Comparison of ENCODE assay signal across 8 mouse cellular contexts in genomic region chr15:81872262-81873136, GRCm38 (mm10). TPM values are rescaled to one million over a fixed set of nuclear protein-coding genes. Genes with fewer than 3 reads are reported as not detected.
A peak's percentile ranks its signal among the peaks of the same experiment; 100 is the strongest.
DNase-seq lines count a peak whose midpoint lies in the region; ATAC-seq lines count a peak whose summit lies in the region.

TSS of gene Aco2 (plus strand) at chr15:81872309.

- H3K27me3 ChIP-seq in hindbrain, embryonic 11.5 days (ENCODE audit: control insufficient read depth, insufficient read depth, low read length) = no peaks in the 10 kb centered on the region

- H3K27ac ChIP-seq in hindbrain, embryonic 11.5 days (ENCODE audit: low read depth, low read length) = peak within 1 kb of the TSS; percentile 92

- ATAC-seq in hindbrain, embryonic 11.5 days (ENCODE audit: low FRiP score) = peak; percentile 86

- no peaks in the 10 kb centered on the region for H3K9me3 ChIP-seq in hindbrain, embryonic 11.5 days (ENCODE audit: control insufficient read depth, low read length)

- DNase-seq in Muller cell, postnatal 12 days (ENCODE audit: inconsistent ontology term) = peak; percentile 98
- DNase-seq in cerebellum, adult 9-11 months = peak; percentile 99
- DNase-seq in frontal cortex, adult 2 months (ENCODE audit: extremely low spot score in 1 of 2, low spot score in 1 of 2) = peak; percentile 98 to 100
- peak; percentile 100 for DNase-seq in hindbrain, embryonic 11.5 days (ENCODE audit: low spot score)
- DNase-seq in layer of hippocampus, postnatal 14 days (ENCODE audit: low spot score in 2 of 2) = peak; percentile 99 to 100
- DNase-seq in lung, postnatal 14 days = peak; percentile 99
- DNase-seq in retina, adult 2 months (ENCODE audit: low read depth, low spot score) = peak; percentile 99
- peak; percentile 99 for DNase-seq in thymus, postnatal 36 days

- no peaks in the 10 kb centered on the region; the same call in 1 of the 2 replicates for H3K4me1 ChIP-seq in hindbrain, embryonic 11.5 days (replicated peaks; ENCODE audit: control insufficient read depth, insufficient read depth, low read length)

- WGBS in hindbrain, embryonic 11.5 days = under 1% methylated on average over 52 of the region's 53 CpGs

- 0 out of 2 replicates have a peak, but pooled peaks cover 3% of the 10 kb centered on the region for H3K36me3 ChIP-seq in hindbrain, embryonic 11.5 days (ENCODE audit: control insufficient read depth, insufficient read depth, low read length)

- H3K4me3 ChIP-seq in hindbrain, embryonic 11.5 days (ENCODE audit: low read depth, low read length) = peak within 1 kb of the TSS; percentile 96

- peak within 1 kb of the TSS; percentile 96 for H3K9ac ChIP-seq in hindbrain, embryonic 11.5 days (ENCODE audit: low read depth, low read length)

- peak within 1 kb of the TSS; percentile 81 for H3K4me2 ChIP-seq in hindbrain, embryonic 11.5 days (replicated peaks; ENCODE audit: low read depth, low read length)

RNA-seq across cellular contexts. Expression of gene Aco2, which starts in this region (rescaled TPM):
- polyA plus RNA-seq in frontal cortex, adult 2 months (2012; rRNA removed) = 534 and 538 TPM in 2 replicates
- 155 and 169 TPM in 2 replicates for polyA plus RNA-seq in hindbrain, embryonic 11.5 days (2014; fragmentation: Nextera tagmentation; extraction: Ambion mirVana)
- total RNA-seq in layer of hippocampus, postnatal 14 days (2021) = 100 to 1,000 TPM; 481 to 503 TPM

Comparison
In these comparisons a context has a peak if more than half of its experiments do, and no peak if none do; other contexts are left out.
1. Peak in every context shown above with its lines: DNase-seq, ATAC-seq, H3K4me3 ChIP-seq and H3K27ac ChIP-seq.